ENCODE assay signal across 8 mouse cellular contexts in genomic region chr5:8422157-8422931, GRCm38 (mm10). TPM values are rescaled to one million over a fixed set of nuclear protein-coding genes. Genes with fewer than 3 reads are reported as not detected.
DNase-seq lines count a peak whose midpoint lies in the region; ATAC-seq and TF ChIP-seq lines count a peak whose summit lies in the region.

Gene Dbf4 (minus strand): TSS chr5:8422716.
Gene Slc25a40 (plus strand): TSS chr5:8422850.

- no peaks in the 10 kb centered on the region for H3K9me3 ChIP-seq in heart, embryonic 13.5 days
- H3K9me3 ChIP-seq in kidney, postnatal 0 days (replicated peaks; ENCODE audit: low read length), result no peaks in the 10 kb centered on the region
- H3K9me3 ChIP-seq in liver, embryonic 11.5 days (ENCODE audit: control insufficient read depth, low read length), result no peaks in the 10 kb centered on the region

- no peaks in the 10 kb centered on the region for H3K27me3 ChIP-seq in heart, embryonic 13.5 days (replicated peaks)
- no peaks in the 10 kb centered on the region for H3K27me3 ChIP-seq in kidney, postnatal 0 days (ENCODE audit: insufficient read depth, low read length)
- H3K27me3 ChIP-seq in liver, embryonic 11.5 days (replicated peaks; ENCODE audit: control insufficient read depth, insufficient read depth, low read length), result no peaks in the 10 kb centered on the region
- H3K27me3 ChIP-seq in myocyte (ENCODE audit: control insufficient read depth, insufficient read depth, insufficient read length), result no peaks in the 10 kb centered on the region

- no peaks in the 10 kb centered on the region for H3K4me1 ChIP-seq in brown adipose tissue, adult 24 weeks (ENCODE audit: control insufficient read depth, insufficient read depth, insufficient read length, low read length)
- H3K4me1 ChIP-seq in heart, embryonic 13.5 days, result peaks cover 19% of the 10 kb centered on the region
- H3K4me1 ChIP-seq in kidney, postnatal 0 days (replicated peaks; ENCODE audit: insufficient read depth, low read length), result 0 out of 2 replicates have a peak, but pooled peaks cover 3% of the 10 kb centered on the region
- H3K4me1 ChIP-seq in liver, embryonic 11.5 days (replicated peaks; ENCODE audit: control insufficient read depth, insufficient read depth, low read length), result peaks cover 6% of the 10 kb centered on the region

- H3K4me2 ChIP-seq in heart, embryonic 13.5 days, result peak within 1 kb of the TSS; percentile 84
- H3K4me2 ChIP-seq in kidney, postnatal 0 days (ENCODE audit: low read length), result peak within 1 kb of the TSS; percentile 78
- peak within 1 kb of the TSS; percentile 78 for H3K4me2 ChIP-seq in liver, embryonic 11.5 days
- peak within 1 kb of the TSS; percentile 84 for H3K4me2 ChIP-seq in myocyte (ENCODE audit: low read depth)

- WGBS in heart, embryonic 13.5 days, result 2% methylated on average over 92 of the region's 93 CpGs
- under 1% methylated on average over 78 of the region's 93 CpGs for WGBS in kidney, postnatal 0 days
- under 1% methylated on average over 77 of the region's 93 CpGs for WGBS in liver, embryonic 11.5 days

- H3K36me3 ChIP-seq in heart, embryonic 13.5 days, result peaks cover 28% of the 10 kb centered on the region
- H3K36me3 ChIP-seq in kidney, postnatal 0 days (ENCODE audit: insufficient read depth, low read length), result 0 out of 2 replicates have a peak, but pooled peaks cover 7% of the 10 kb centered on the region
- H3K36me3 ChIP-seq in liver, embryonic 11.5 days (ENCODE audit: control insufficient read depth, insufficient read depth, low read length), result peaks cover 5% of the 10 kb centered on the region; the same call in 1 of the 2 replicates
- H3K36me3 ChIP-seq in myocyte (ENCODE audit: control insufficient read depth, insufficient read depth), result peaks cover 4% of the 10 kb centered on the region

- TF ChIP-seq CTCF in kidney, postnatal 0 days (IDR thresholded peaks at IDR 0.05; ENCODE audit: low read depth), result no peak

- ATAC-seq in CD4-positive, CD25-positive, alpha-beta regulatory T cell, adult 4 months, result peak; percentile 79
- ATAC-seq in erythroid progenitor cell, adult 5-6 weeks (replicated peaks; ENCODE audit: low FRiP score, poor library complexity, severe bottlenecking), result peak; percentile 85
- ATAC-seq in heart, embryonic 13.5 days (ENCODE audit: extremely low read depth, insufficient number of reproducible peaks, low FRiP score, low TSS enrichment), result peak; percentile 98
- peak; percentile 99 for ATAC-seq in kidney, postnatal 0 days (replicated peaks; ENCODE audit: low FRiP score, low read depth)
- peak; percentile 96 for ATAC-seq in liver, embryonic 11.5 days (replicated peaks; ENCODE audit: low FRiP score)

- peaks cover 53% of the 10 kb centered on the region for H3K79me2 ChIP-seq in myocyte (ENCODE audit: control insufficient read depth, insufficient read depth)

- TF ChIP-seq POLR2A in myocyte (IDR thresholded peaks at IDR 0.05; ENCODE audit: insufficient read length, low read depth), result peak; percentile 91

- peak within 1 kb of the TSS; percentile 90 for H3K9ac ChIP-seq in heart, embryonic 13.5 days
- peak within 1 kb of the TSS; percentile 77 for H3K9ac ChIP-seq in kidney, postnatal 0 days (ENCODE audit: low read depth, low read length)
- H3K9ac ChIP-seq in liver, embryonic 11.5 days (ENCODE audit: low read depth, low read length), result peak within 1 kb of the TSS; percentile 88

- peak; percentile 96 for DNase-seq in kidney, postnatal 0 days (ENCODE audit: low spot score)
- peak; percentile 88 for DNase-seq in liver, embryonic 11.5 days (ENCODE audit: low spot score)
- DNase-seq in spleen, postnatal 4 days (ENCODE audit: low spot score in 2 of 2), result peak; percentile 94 to 98

- peak within 1 kb of the TSS; percentile 31; the same call in 1 of the 2 replicates for H3K27ac ChIP-seq in brown adipose tissue, adult 24 weeks (replicated peaks; ENCODE audit: low read depth, low read length)
- peak within 1 kb of the TSS; percentile 84 for H3K27ac ChIP-seq in heart, embryonic 13.5 days (replicated peaks)
- peak within 1 kb of the TSS; percentile 79 for H3K27ac ChIP-seq in kidney, postnatal 0 days
- peak within 1 kb of the TSS; percentile 85 for H3K27ac ChIP-seq in liver, embryonic 11.5 days (ENCODE audit: low read depth, low read length)

- H3K4me3 ChIP-seq in brown adipose tissue, adult 24 weeks (ENCODE audit: insufficient read depth, low read depth, low read length), result peak within 1 kb of the TSS; percentile 93
- H3K4me3 ChIP-seq in heart, embryonic 13.5 days, result peak within 1 kb of the TSS; percentile 84
- peak within 1 kb of the TSS; percentile 83 for H3K4me3 ChIP-seq in kidney, postnatal 0 days (replicated peaks; ENCODE audit: low read depth, low read length)
- H3K4me3 ChIP-seq in liver, embryonic 11.5 days (ENCODE audit: low read depth, low read length), result peak within 1 kb of the TSS; percentile 68
- peak within 1 kb of the TSS; percentile 65 for H3K4me3 ChIP-seq in myocyte

- H3ac ChIP-seq in myocyte (ENCODE audit: control insufficient read depth, insufficient read length), result peak within 1 kb of the TSS; percentile 75

TF ChIP-seq in myocyte, 11 proteins besides CTCF, POLR2A, EP300 and RAD21:
- TF ChIP-seq E2F4 (IDR thresholded peaks at IDR 0.05; ENCODE audit: insufficient read depth) (peak; percentile 87), POLR2AphosphoS2 (IDR thresholded peaks at IDR 0.05; ENCODE audit: insufficient read length, low read depth) (no peak), MYOD1 (IDR thresholded peaks at IDR 0.05; ENCODE audit: control insufficient read depth in 1 of 3, insufficient read length in 2 of 3, low read depth in 2 of 3) (peak in 1 of 3 experiments; percentile 43), SRF (IDR thresholded peaks at IDR 0.05; ENCODE audit: control insufficient read depth, insufficient read length, low read depth) (no peak), MYOG (IDR thresholded peaks at IDR 0.05; ENCODE audit: control insufficient read depth in 1 of 3, insufficient read depth in 1 of 3, insufficient read length in 2 of 3, low read depth in 2 of 3) (no peak), CEBPB (IDR thresholded peaks at IDR 0.05; ENCODE audit: insufficient read depth, poor library complexity, severe bottlenecking) (no peak)

RNA-seq across cellular contexts. Expression of gene Dbf4, which starts in this region (rescaled TPM):
- 1 to 10 TPM; 8.7 to 9.2 TPM for polyA plus RNA-seq in CD4-positive, CD25-positive, alpha-beta regulatory T cell, adult 4 months (2017; shearing (Covaris generic))
- 1.3 and 1.4 TPM in 2 replicates for polyA plus RNA-seq in brown adipose tissue, adult 24 weeks (2012; ENCODE audit: insufficient read depth, insufficient read length, missing spikeins)
- 209 and 239 TPM in 2 replicates for total RNA-seq in erythroid progenitor cell, adult 5-6 weeks (2015; ENCODE audit: low replicate concordance)
- total RNA-seq in erythroid progenitor cell, adult 5-6 weeks (2017; ENCODE audit: low replicate concordance), result 228 and 308 TPM in 2 replicates
- 26.6 and 27.5 TPM in 2 replicates for polyA plus RNA-seq in heart, embryonic 13.5 days (2015; fragmentation: Nextera tagmentation; extraction: Ambion mirVana)
- polyA plus RNA-seq in kidney, postnatal 0 days (2015; fragmentation: Nextera tagmentation; extraction: Ambion mirVana), result 23.7 and 24.3 TPM in 2 replicates
- 65.2 and 67.1 TPM in 2 replicates for polyA plus RNA-seq in liver, embryonic 11.5 days (2014; fragmentation: Nextera tagmentation; extraction: Ambion mirVana)
- 8.3 TPM for polyA plus RNA-seq in myocyte (2012; fragmentation: generic; extraction: Trizol)

RNA-seq across cellular contexts. Expression of gene Slc25a40, which starts in this region (rescaled TPM):
- 10 to 100 TPM; 23.5 to 24.2 TPM for polyA plus RNA-seq in CD4-positive, CD25-positive, alpha-beta regulatory T cell, adult 4 months (2017; shearing (Covaris generic))
- 4.8 and 5.2 TPM in 2 replicates for polyA plus RNA-seq in brown adipose tissue, adult 24 weeks (2012; ENCODE audit: insufficient read depth, insufficient read length, missing spikeins)
- 25.9 and 36.9 TPM in 2 replicates for total RNA-seq in erythroid progenitor cell, adult 5-6 weeks (2015; ENCODE audit: low replicate concordance)
- total RNA-seq in erythroid progenitor cell, adult 5-6 weeks (2017; ENCODE audit: low replicate concordance), result 27.5 and 36.5 TPM in 2 replicates
- polyA plus RNA-seq in heart, embryonic 13.5 days (2015; fragmentation: Nextera tagmentation; extraction: Ambion mirVana), result 10.6 and 11.5 TPM in 2 replicates
- polyA plus RNA-seq in kidney, postnatal 0 days (2015; fragmentation: Nextera tagmentation; extraction: Ambion mirVana), result 10.3 and 11.2 TPM in 2 replicates
- 7.7 and 8.6 TPM in 2 replicates for polyA plus RNA-seq in liver, embryonic 11.5 days (2014; fragmentation: Nextera tagmentation; extraction: Ambion mirVana)
- polyA plus RNA-seq in myocyte (2012; fragmentation: generic; extraction: Trizol), result 4.5 TPM

Comparison
In these comparisons a context has a peak if more than half of its experiments do, and no peak if none do; other contexts are left out.
1. Peak in every context shown above with its lines: DNase-seq, ATAC-seq, H3K4me3 ChIP-seq and H3K27ac ChIP-seq.
2. H3K27ac ChIP-seq: peak in every context shown above with its lines; median percentile 85 in liver, embryonic 11.5 days; 84 in heart, embryonic 13.5 days; 79 in kidney, postnatal 0 days; 31 in brown adipose tissue, adult 24 weeks.